Mouse (Mus musculus) small intestine, adult 2 months (tissue): ENCODE results near the gene Rpap1.

Experiments
- CTCF ChIP-seq: fragments of 200-500 bp; IDR thresholded peaks from 2 replicates; pipeline ENCODE4 v1.5.1; 2012; ENCODE audit warnings: low read depth, mild to moderate bottlenecking, control low read depth, inconsistent platforms, low read length, moderate library complexity, mixed read lengths; ENCODE audit not compliant: insufficient replicate concordance, insufficient read length; ENCODE audit errors: extremely low read depth
- POLR2A ChIP-seq: fragments of 200-500 bp; IDR thresholded peaks from 2 replicates; pipeline ENCODE4 v1.6.1; 2012; ENCODE audit warnings: low read depth, mild to moderate bottlenecking, control low read depth, inconsistent platforms, low read length, moderate library complexity

DNA sequence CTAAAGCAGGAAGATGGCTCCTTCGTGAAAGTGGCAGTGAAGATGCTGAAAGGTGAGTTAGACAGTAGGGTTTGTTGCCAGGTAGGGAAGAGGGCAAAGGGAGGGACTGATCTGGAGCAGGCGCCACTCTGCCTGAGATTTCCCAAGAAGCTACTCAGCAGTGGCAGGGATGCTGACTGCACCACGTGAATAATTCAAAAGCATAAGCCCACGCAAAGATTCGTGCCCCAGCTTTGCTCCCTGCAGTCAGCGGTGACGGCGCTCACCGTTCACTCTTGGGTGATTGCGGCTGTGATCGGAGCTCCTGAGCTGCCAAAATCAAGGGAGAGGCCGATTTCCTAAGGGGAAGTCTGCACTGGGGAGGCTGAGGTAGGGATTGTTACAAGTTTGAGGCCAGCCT, 23.6 kb upstream of the Rpap1 start:
- TF ChIP-seq CTCF (no peak), POLR2A (no peak)
